Comparison of ENCODE assay signal across 15 mouse cellular contexts in the genomic region with DNA sequence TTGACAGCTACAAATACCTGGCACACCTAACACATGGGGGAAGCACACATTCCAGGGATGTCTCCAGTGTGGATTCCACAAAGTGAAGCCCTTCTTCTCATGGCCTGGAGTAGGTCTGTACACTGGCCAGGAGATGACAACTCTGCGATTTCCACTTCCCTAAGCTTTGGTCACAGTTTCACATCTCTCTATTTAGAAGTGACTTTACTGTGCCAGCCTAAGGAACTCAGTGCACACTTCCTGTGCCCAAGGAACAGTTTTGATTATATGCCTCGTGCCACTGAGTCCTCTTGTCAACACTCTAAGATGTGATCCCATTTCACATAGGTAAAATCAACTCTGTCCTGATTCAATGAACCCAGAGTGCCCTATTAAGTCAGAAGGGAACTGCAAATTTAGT. TPM values are rescaled to one million over a fixed set of nuclear protein-coding genes. Genes with fewer than 3 reads are reported as not detected.
A peak's percentile ranks its signal among the peaks of the same experiment; 100 is the strongest.
DNase-seq lines count a peak whose midpoint lies in the region; ATAC-seq and TF ChIP-seq lines count a peak whose summit lies in the region.
"Had no signal": no experiment of that assay in that cellular context is flagged by ENCODE, and none has a peak within 500 bp of the region (broad histone marks: within the 10 kb centered on the region; RNA-seq: fewer than 3 reads in every experiment).

No protein-coding gene starts in this region.

- no peaks in the 10 kb centered on the region for H3K27me3 ChIP-seq in heart, postnatal 0 days (ENCODE audit: control insufficient read depth, insufficient read depth, low read length)
- no peaks in the 10 kb centered on the region for H3K27me3 ChIP-seq in hindbrain, embryonic 10.5 days (ENCODE audit: insufficient read depth, poor library complexity, severe bottlenecking)
- H3K27me3 ChIP-seq: embryonic facial prominence, embryonic 15.5 days; forebrain, embryonic 13.5 days; liver, embryonic 15.5 days had no signal

- no peak for TF ChIP-seq EP300 in heart, postnatal 0 days (IDR thresholded peaks at IDR 0.05; ENCODE audit: low read depth)

- no peak overlapping the region for H3K4me2 ChIP-seq in heart, postnatal 0 days (ENCODE audit: low read depth, low read length)
- H3K4me2 ChIP-seq: embryonic facial prominence, embryonic 15.5 days; forebrain, embryonic 13.5 days; liver, embryonic 15.5 days; midbrain, embryonic 11.5 days had no signal

- peaks cover 91% of the 10 kb centered on the region for H3K4me1 ChIP-seq in heart, postnatal 0 days (ENCODE audit: control insufficient read depth, insufficient read depth)
- peaks cover 19% of the 10 kb centered on the region for H3K4me1 ChIP-seq in hindbrain, embryonic 10.5 days (replicated peaks)

- intact Hi-C loops in heart, postnatal 14 days (cut with DNase I): no loop called here

- no peak overlapping the region for H3K4me3 ChIP-seq in heart, postnatal 0 days (ENCODE audit: low read depth, low read length)
- H3K4me3 ChIP-seq in hindbrain, embryonic 10.5 days: no peak overlapping the region
- H3K4me3 ChIP-seq: embryonic facial prominence, embryonic 15.5 days; forebrain, embryonic 13.5 days; liver, embryonic 15.5 days had no signal

- ATAC-seq in frontal cortex, adult (ENCODE audit: low TSS enrichment): peak; percentile 21; the same call in 1 of the 2 replicates
- ATAC-seq in heart, postnatal 0 days (ENCODE audit: insufficient read depth, low read depth): no peak
- ATAC-seq: activated CD4-positive, CD25-positive, alpha-beta regulatory T cell, adult 4 months; forebrain, embryonic 13.5 days had no signal

- no peaks in the 10 kb centered on the region for H3K9me3 ChIP-seq in heart, postnatal 0 days (replicated peaks; ENCODE audit: control insufficient read depth, low read length)
- no peaks in the 10 kb centered on the region for H3K9me3 ChIP-seq in hindbrain, embryonic 10.5 days
- H3K9me3 ChIP-seq: embryonic facial prominence, embryonic 15.5 days; forebrain, embryonic 13.5 days; liver, embryonic 15.5 days had no signal

- H3K36me3 ChIP-seq in heart, postnatal 0 days (replicated peaks; ENCODE audit: control insufficient read depth, insufficient read depth, low read length): no peaks in the 10 kb centered on the region
- 0 out of 2 replicates have a peak, but pooled peaks cover 5% of the 10 kb centered on the region for H3K36me3 ChIP-seq in hindbrain, embryonic 10.5 days
- H3K36me3 ChIP-seq: embryonic facial prominence, embryonic 15.5 days had no signal

- WGBS in heart, postnatal 0 days: 43% methylated on average over 2 of the region's 2 CpGs
- WGBS in hindbrain, embryonic 10.5 days: 89% methylated on average over 2 of the region's 2 CpGs

- no peak for DNase-seq in frontal cortex, adult 2 months (ENCODE audit: extremely low spot score in 1 of 2, low spot score in 1 of 2)
- DNase-seq in heart, postnatal 0 days (ENCODE audit: low spot score): no peak
- no peak for DNase-seq in heart, postnatal 14 days
- peak; percentile 13 for DNase-seq in thymus, postnatal 14 days
- no peak for DNase-seq in thymus, postnatal 36 days
- no peak for DNase-seq in right cerebral cortex, postnatal 10 days (ENCODE audit: low spot score in 2 of 2)
- no peak for DNase-seq in hindbrain, embryonic 10.5 days (ENCODE audit: low spot score)
- DNase-seq: gastrocnemius, postnatal 14 days; spleen, adult 18-20 months had no signal

- TF ChIP-seq CTCF in heart, postnatal 0 days (IDR thresholded peaks at IDR 0.05; ENCODE audit: low read depth): no peak

- H3K9ac ChIP-seq in heart, postnatal 0 days (replicated peaks; ENCODE audit: low read depth, low read length): no peak overlapping the region
- H3K9ac ChIP-seq: embryonic facial prominence, embryonic 15.5 days; forebrain, embryonic 13.5 days; liver, embryonic 15.5 days had no signal

- peak overlapping the region; percentile 91 for H3K27ac ChIP-seq in heart, postnatal 0 days (ENCODE audit: low read depth)
- H3K27ac ChIP-seq in hindbrain, embryonic 10.5 days: no peak overlapping the region
- H3K27ac ChIP-seq: embryonic facial prominence, embryonic 15.5 days; forebrain, embryonic 13.5 days; liver, embryonic 15.5 days had no signal

RNA-seq across cellular contexts. Expression of a gene that starts 13.4 kb away (rescaled TPM):
- 4.7 and 5.2 TPM in 2 replicates for polyA plus RNA-seq in frontal cortex, adult 2 months (2012; rRNA removed)
- total RNA-seq in heart, postnatal 0 days (2014; rRNA removed; ENCODE audit: low replicate concordance): 125 and 129 TPM in 2 replicates
- polyA plus RNA-seq in heart, postnatal 0 days (2015; fragmentation: Nextera tagmentation; extraction: Ambion mirVana): 49.6 and 50.3 TPM in 2 replicates
- 10 to 100 TPM; 65.7 to 70.3 TPM for total RNA-seq in heart, postnatal 14 days (2021)
- 15.2 and 18.8 TPM in 2 replicates for polyA plus RNA-seq in hindbrain, embryonic 10.5 days (2016; fragmentation: Nextera tagmentation; extraction: Ambion mirVana)
